Mouse (Mus musculus): ENCODE data around the gene Enah. TPM values are rescaled to one million over a fixed set of nuclear protein-coding genes. Genes with fewer than 3 reads are reported as not detected.

Gene Enah
- total and polyA plus RNA-seq, 2 experiments, result 0.06 to 0.74 TPM

GRCm38 (mm10) chr1:181861181-181861902, 158.4 kb downstream of the Enah start:
- Histone ChIP-seq H3K79me2 (ENCODE audit: control insufficient read depth, insufficient read depth, low read length) (no peaks in the 10 kb centered on the region), H3K4me1 (ENCODE audit: control insufficient read depth, insufficient read depth, low read length) (no peaks in the 10 kb centered on the region), H3K27ac (replicated peaks; ENCODE audit: insufficient read depth, low read depth, low read length) (0 out of 2 replicates have a peak overlapping the region, but pooled peaks have one; percentile 43), H3K27me3 (ENCODE audit: control insufficient read depth, insufficient read depth, low read length) (no peaks in the 10 kb centered on the region), H3K4me3 (ENCODE audit: insufficient read depth, low read depth, low read length) (no peak overlapping the region), H3K9ac (ENCODE audit: low read depth, low read length) (no peak overlapping the region), H3K36me3 (ENCODE audit: control insufficient read depth, insufficient read depth, low read length) (no peaks in the 10 kb centered on the region)
- WGBS, result 75% methylated on average over 2 of the region's 2 CpGs
- DNase-seq (ENCODE audit: extremely low read depth, low read depth, low spot score), result no peak
- no peak for TF ChIP-seq CTCF (IDR thresholded peaks at IDR 0.05; ENCODE audit: low read depth, low read length)
- TF ChIP-seq POLR2A (IDR thresholded peaks at IDR 0.05; ENCODE audit: extremely low read depth, insufficient read depth, low read length), result no peak

- no peak for TF ChIP-seq CTCF (IDR thresholded peaks at IDR 0.05; ENCODE audit: low read depth, low read length)
- no peaks in the 10 kb centered on the region for H3K27me3 ChIP-seq (ENCODE audit: control insufficient read depth, insufficient read depth, low read length)
- no peaks in the 10 kb centered on the region for H3K79me2 ChIP-seq (ENCODE audit: control insufficient read depth, insufficient read depth, low read length)
- H3K27ac ChIP-seq (replicated peaks; ENCODE audit: insufficient read depth, low read depth, low read length), result peak overlapping the region; percentile 43; the same call in 1 of the 2 replicates
- WGBS, result 18% methylated on average over 5 of the region's 5 CpGs
- no peak overlapping the region for H3K9ac ChIP-seq (ENCODE audit: low read depth, low read length)
- H3K36me3 ChIP-seq (ENCODE audit: control insufficient read depth, insufficient read depth, low read length), result no peaks in the 10 kb centered on the region
- H3K4me3 ChIP-seq (ENCODE audit: insufficient read depth, low read depth, low read length), result no peak overlapping the region
- no peaks in the 10 kb centered on the region for H3K4me1 ChIP-seq (ENCODE audit: control insufficient read depth, insufficient read depth, low read length)
- DNase-seq (ENCODE audit: extremely low read depth, low read depth, low spot score), result peak; percentile 65
These were observed 159.1 kb downstream of the Enah start for GRCm38 (mm10) chr1:181860659-181861058.

- 96% methylated on average over 2 of the region's 2 CpGs for WGBS
- no peaks in the 10 kb centered on the region for H3K36me3 ChIP-seq (ENCODE audit: control insufficient read depth, insufficient read depth, low read length)
- H3K9ac ChIP-seq (ENCODE audit: low read depth, low read length), result no peak overlapping the region
- H3K27ac ChIP-seq (replicated peaks; ENCODE audit: insufficient read depth, low read depth, low read length), result no peak overlapping the region
- DNase-seq (ENCODE audit: extremely low read depth, low read depth, low spot score), result no peak
- no peaks in the 10 kb centered on the region for H3K27me3 ChIP-seq (ENCODE audit: control insufficient read depth, insufficient read depth, low read length)
- no peak for TF ChIP-seq POLR2A (IDR thresholded peaks at IDR 0.05; ENCODE audit: extremely low read depth, insufficient read depth, low read length)
- TF ChIP-seq CTCF (IDR thresholded peaks at IDR 0.05; ENCODE audit: low read depth, low read length), result no peak
- H3K4me3 ChIP-seq (ENCODE audit: insufficient read depth, low read depth, low read length), result no peak overlapping the region
- no peaks in the 10 kb centered on the region for H3K79me2 ChIP-seq (ENCODE audit: control insufficient read depth, insufficient read depth, low read length)
- no peaks in the 10 kb centered on the region for H3K4me1 ChIP-seq (ENCODE audit: control insufficient read depth, insufficient read depth, low read length)
These were observed 163.5 kb downstream of the Enah start for GRCm38 (mm10) chr1:181856329-181856728.

GRCm38 (mm10) chr1:181854829-181855228, 165.0 kb downstream of the Enah start:
- H3K79me2 ChIP-seq (ENCODE audit: control insufficient read depth, insufficient read depth, low read length), result no peaks in the 10 kb centered on the region
- WGBS, result 92% methylated on average over 2 of the region's 2 CpGs
- H3K4me3 ChIP-seq (ENCODE audit: insufficient read depth, low read depth, low read length), result no peak overlapping the region
- no peak overlapping the region for H3K9ac ChIP-seq (ENCODE audit: low read depth, low read length)
- no peak overlapping the region for H3K27ac ChIP-seq (replicated peaks; ENCODE audit: insufficient read depth, low read depth, low read length)
- H3K36me3 ChIP-seq (ENCODE audit: control insufficient read depth, insufficient read depth, low read length), result no peaks in the 10 kb centered on the region
- no peaks in the 10 kb centered on the region for H3K27me3 ChIP-seq (ENCODE audit: control insufficient read depth, insufficient read depth, low read length)
- no peaks in the 10 kb centered on the region for H3K4me1 ChIP-seq (ENCODE audit: control insufficient read depth, insufficient read depth, low read length)
- TF ChIP-seq CTCF (IDR thresholded peaks at IDR 0.05; ENCODE audit: low read depth, low read length) (no peak), POLR2A (IDR thresholded peaks at IDR 0.05; ENCODE audit: extremely low read depth, insufficient read depth, low read length) (no peak)
- no peak for DNase-seq (ENCODE audit: extremely low read depth, low read depth, low spot score)

DNA sequence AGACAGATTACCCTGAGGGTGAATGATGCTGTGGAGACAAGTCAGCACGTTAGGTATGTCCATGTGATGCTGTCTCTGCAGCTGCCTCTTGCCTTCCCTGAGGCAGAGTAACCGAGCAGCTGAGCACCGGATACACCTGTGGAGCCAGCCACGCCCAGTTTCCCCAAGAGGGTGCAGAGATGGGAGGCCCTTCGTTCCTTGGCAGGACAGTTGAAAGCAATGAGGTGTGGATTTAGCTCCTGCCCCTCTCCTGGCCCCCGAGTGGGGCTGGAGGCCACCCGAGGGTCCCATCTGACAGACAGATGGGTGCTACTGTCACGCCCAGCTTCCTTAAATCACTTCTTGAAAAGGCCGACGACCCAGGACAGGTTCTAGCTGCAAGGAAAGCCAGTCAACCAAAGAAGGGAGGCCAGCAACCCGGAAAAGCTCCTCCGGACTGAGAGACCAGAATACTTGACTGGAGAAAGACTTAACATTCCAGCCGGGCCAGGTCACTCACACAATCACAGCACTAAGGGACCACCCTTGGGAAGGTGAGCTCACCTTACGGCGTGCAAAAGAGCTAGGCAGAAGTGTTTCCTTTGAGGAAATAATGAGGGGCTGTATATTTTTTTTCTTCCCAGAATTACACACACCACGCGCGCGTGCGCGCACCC, 166.6 kb downstream of the Enah start:
- DNase-seq (ENCODE audit: extremely low read depth, low read depth, low spot score), result no peak
- Histone ChIP-seq H3K36me3 (ENCODE audit: control insufficient read depth, insufficient read depth, low read length) (no peaks in the 10 kb centered on the region), H3K4me3 (ENCODE audit: insufficient read depth, low read depth, low read length) (peak overlapping the region; percentile 15; the same call in 1 of the 2 replicates), H3K27me3 (ENCODE audit: control insufficient read depth, insufficient read depth, low read length) (no peaks in the 10 kb centered on the region), H3K9ac (ENCODE audit: low read depth, low read length) (peak overlapping the region; percentile 1; the same call in 1 of the 2 replicates), H3K27ac (replicated peaks; ENCODE audit: insufficient read depth, low read depth, low read length) (no peak overlapping the region), H3K79me2 (ENCODE audit: control insufficient read depth, insufficient read depth, low read length) (no peaks in the 10 kb centered on the region), H3K4me1 (ENCODE audit: control insufficient read depth, insufficient read depth, low read length) (no peaks in the 10 kb centered on the region)
- no peak for TF ChIP-seq CTCF (IDR thresholded peaks at IDR 0.05; ENCODE audit: low read depth, low read length)
- no peak for TF ChIP-seq POLR2A (IDR thresholded peaks at IDR 0.05; ENCODE audit: extremely low read depth, insufficient read depth, low read length)
- 18% methylated on average over 18 of the region's 21 CpGs for WGBS

GRCm38 (mm10) chr1:181852466-181852865, 167.3 kb downstream of the Enah start:
- no peak for TF ChIP-seq POLR2A (IDR thresholded peaks at IDR 0.05; ENCODE audit: extremely low read depth, insufficient read depth, low read length)
- Histone ChIP-seq H3K27ac (replicated peaks; ENCODE audit: insufficient read depth, low read depth, low read length) (peak overlapping the region; percentile 63; the same call in 1 of the 2 replicates), H3K9ac (ENCODE audit: low read depth, low read length) (peak overlapping the region; percentile 65), H3K27me3 (ENCODE audit: control insufficient read depth, insufficient read depth, low read length) (no peaks in the 10 kb centered on the region), H3K4me1 (ENCODE audit: control insufficient read depth, insufficient read depth, low read length) (no peaks in the 10 kb centered on the region), H3K4me3 (ENCODE audit: insufficient read depth, low read depth, low read length) (peak overlapping the region; percentile 51), H3K79me2 (ENCODE audit: control insufficient read depth, insufficient read depth, low read length) (no peaks in the 10 kb centered on the region), H3K36me3 (ENCODE audit: control insufficient read depth, insufficient read depth, low read length) (no peaks in the 10 kb centered on the region)
- 32% methylated on average over 13 of the region's 13 CpGs for WGBS
- DNase-seq (ENCODE audit: extremely low read depth, low read depth, low spot score), result peak; percentile 38
